Mouse (Mus musculus): ENCODE data around the gene Hnrnpr. TPM values are rescaled to one million over a fixed set of nuclear protein-coding genes. Genes with fewer than 3 reads are reported as not detected.

Gene Hnrnpr
- polyA plus RNA-seq, 1 experiment: 38.4 TPM

DNA sequence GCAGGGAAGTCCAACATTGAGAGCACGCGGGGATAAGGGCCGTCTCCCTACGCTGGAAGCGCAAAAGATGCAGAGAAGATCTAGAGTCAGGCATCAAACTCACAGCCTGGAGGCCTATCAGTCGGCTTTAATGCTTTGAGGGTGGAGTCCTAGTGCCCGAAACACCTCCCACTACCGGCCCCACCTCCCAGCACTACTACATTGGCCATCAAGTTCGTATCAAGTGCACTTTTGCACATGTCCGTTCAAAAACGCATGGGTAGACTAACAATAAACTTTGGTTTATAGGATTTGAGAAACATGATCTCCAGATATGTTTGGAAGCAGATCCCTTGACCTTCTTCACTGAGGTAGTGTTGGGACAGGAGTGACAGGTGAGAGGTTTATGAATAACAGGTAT is 962 bp upstream of the Hnrnpr start:
- Histone ChIP-seq H3K79me2 (ENCODE audit: control insufficient read depth, insufficient read depth) (peaks cover 40% of the 10 kb centered on the region), H3K79me3 (ENCODE audit: low read depth) (peaks cover 36% of the 10 kb centered on the region), H3K36me3 (ENCODE audit: control insufficient read depth, insufficient read depth) (no peaks in the 10 kb centered on the region), H3K4me3 (ENCODE audit: insufficient read depth, poor library complexity, severe bottlenecking) (peak overlapping the region; percentile 98), H3K27me3 (ENCODE audit: control insufficient read depth, insufficient read depth, insufficient read length) (no peaks in the 10 kb centered on the region), H3ac (ENCODE audit: control insufficient read depth, insufficient read length, low read depth) (no peak overlapping the region)
- TF ChIP-seq CEBPB (IDR thresholded peaks at IDR 0.05; ENCODE audit: low read depth): no peak
- no peak for TF ChIP-seq MYOG (IDR thresholded peaks at IDR 0.05; ENCODE audit: control insufficient read depth, extremely low read depth, insufficient read length)
- TF ChIP-seq MAX (IDR thresholded peaks at IDR 0.05): no peak

DNA sequence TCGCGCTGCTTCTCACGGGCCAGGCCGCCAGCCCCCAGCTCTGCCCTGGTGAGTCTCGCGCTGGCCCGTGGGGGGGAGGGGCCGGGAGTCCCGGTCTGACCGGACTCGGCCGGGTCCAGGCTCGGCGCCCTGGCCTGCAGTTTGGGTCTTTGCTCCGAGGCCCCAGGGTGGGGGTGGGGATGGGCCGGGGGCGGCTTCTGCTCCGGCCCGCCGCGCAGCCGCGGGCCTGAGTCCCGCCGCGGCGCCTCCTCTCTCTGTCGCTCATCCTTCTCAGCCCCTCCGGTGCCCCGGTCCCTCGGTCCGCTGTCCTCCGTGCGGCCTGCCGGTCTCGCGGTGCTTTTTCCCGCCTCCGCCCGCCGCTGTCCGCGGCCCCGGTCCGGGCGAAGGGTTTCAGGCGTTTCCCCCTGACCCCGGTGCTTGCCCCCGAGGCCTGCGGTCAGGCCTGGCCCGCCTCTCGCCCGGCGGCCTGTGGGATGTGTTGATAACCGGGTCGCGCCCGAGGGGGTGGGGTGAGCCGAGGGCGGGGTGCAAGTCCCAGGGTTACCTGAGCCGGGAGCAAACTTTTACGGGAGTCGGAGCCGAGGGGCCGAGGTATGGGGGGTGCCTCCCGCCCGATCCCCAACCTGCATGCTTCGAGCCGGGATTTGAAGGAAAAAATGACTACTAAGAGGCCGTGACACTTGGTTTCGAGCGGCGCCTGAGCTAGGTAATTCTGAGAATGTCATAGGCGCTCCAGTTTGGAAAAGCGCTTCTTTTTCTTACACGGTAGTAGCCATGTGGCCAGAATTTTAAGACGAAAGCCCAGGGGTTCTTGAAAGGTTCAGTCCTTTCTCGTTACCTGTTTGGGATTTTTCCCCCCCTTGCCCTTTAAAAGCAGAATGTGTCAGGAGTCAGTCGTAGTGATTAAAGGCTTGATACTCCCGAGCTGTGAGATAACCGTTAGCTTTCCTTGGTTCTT is 579 bp downstream of the Hnrnpr start:
- no peaks in the 10 kb centered on the region for H3K27me3 ChIP-seq (ENCODE audit: control insufficient read depth, insufficient read depth, insufficient read length)
- TF ChIP-seq MAX (IDR thresholded peaks at IDR 0.05): no peak
- no peak for TF ChIP-seq CTCF (IDR thresholded peaks at IDR 0.05; ENCODE audit: control insufficient read depth, insufficient read depth, insufficient read length)
- TF ChIP-seq USF1 (IDR thresholded peaks at IDR 0.05; ENCODE audit: low read depth): no peak
- TF ChIP-seq MYOD1 (IDR thresholded peaks at IDR 0.05; ENCODE audit: control insufficient read depth, insufficient read length, low read depth): no peak
- no peak for TF ChIP-seq CEBPB (IDR thresholded peaks at IDR 0.05; ENCODE audit: low read depth)
- TF ChIP-seq MYOG (IDR thresholded peaks at IDR 0.05; ENCODE audit: control insufficient read depth, extremely low read depth, insufficient read length): no peak
- TF ChIP-seq FOSL1 (IDR thresholded peaks at IDR 0.05; ENCODE audit: insufficient read depth, low read length, poor library complexity, severe bottlenecking): no peak
- peak overlapping the region; percentile 98 for H3K4me3 ChIP-seq (ENCODE audit: insufficient read depth, poor library complexity, severe bottlenecking)
- peaks cover 5% of the 10 kb centered on the region for H3K36me3 ChIP-seq (ENCODE audit: control insufficient read depth, insufficient read depth)
- H3ac ChIP-seq (ENCODE audit: control insufficient read depth, insufficient read length, low read depth): peak overlapping the region; percentile 94
- H3K79me2 ChIP-seq (ENCODE audit: control insufficient read depth, insufficient read depth): peaks cover 56% of the 10 kb centered on the region
- H3K79me3 ChIP-seq (ENCODE audit: low read depth): peaks cover 51% of the 10 kb centered on the region

DNA sequence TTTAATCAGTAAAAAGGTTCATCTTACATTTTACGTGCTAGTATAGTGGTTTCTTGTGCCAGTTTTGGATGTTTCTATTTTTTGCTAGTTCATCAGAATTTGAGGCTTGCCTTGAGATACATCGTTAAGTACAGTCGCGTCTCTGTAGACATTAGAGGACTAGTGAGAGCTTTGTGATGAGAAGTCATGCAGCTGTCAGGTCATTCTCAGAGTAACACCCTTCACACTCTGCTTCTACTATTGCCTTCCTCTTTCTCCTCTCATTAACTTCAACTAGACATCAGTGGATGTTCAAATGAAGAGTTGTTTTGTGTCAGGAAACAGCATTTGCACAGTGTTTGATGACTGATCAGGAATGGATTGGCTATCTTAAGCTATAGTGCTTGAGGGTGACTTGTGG is 1.9 kb downstream of the Hnrnpr start:
- peak overlapping the region; percentile 3 for H3ac ChIP-seq (ENCODE audit: control insufficient read depth, insufficient read length, low read depth)
- H3K36me3 ChIP-seq (ENCODE audit: control insufficient read depth, insufficient read depth): peaks cover 18% of the 10 kb centered on the region
- TF ChIP-seq CEBPB (IDR thresholded peaks at IDR 0.05; ENCODE audit: low read depth) (no peak), MAX (IDR thresholded peaks at IDR 0.05) (no peak), CTCF (IDR thresholded peaks at IDR 0.05; ENCODE audit: control insufficient read depth, insufficient read depth, insufficient read length) (no peak), MYOG (IDR thresholded peaks at IDR 0.05; ENCODE audit: control insufficient read depth, extremely low read depth, insufficient read length) (no peak), USF1 (IDR thresholded peaks at IDR 0.05; ENCODE audit: low read depth) (no peak), MYOD1 (IDR thresholded peaks at IDR 0.05; ENCODE audit: control insufficient read depth, insufficient read length, low read depth) (no peak), FOSL1 (IDR thresholded peaks at IDR 0.05; ENCODE audit: insufficient read depth, low read length, poor library complexity, severe bottlenecking) (no peak)
- H3K79me3 ChIP-seq (ENCODE audit: low read depth): peaks cover 63% of the 10 kb centered on the region
- peaks cover 69% of the 10 kb centered on the region for H3K79me2 ChIP-seq (ENCODE audit: control insufficient read depth, insufficient read depth)
- no peak overlapping the region for H3K4me3 ChIP-seq (ENCODE audit: insufficient read depth, poor library complexity, severe bottlenecking)
- H3K27me3 ChIP-seq (ENCODE audit: control insufficient read depth, insufficient read depth, insufficient read length): no peaks in the 10 kb centered on the region

DNA sequence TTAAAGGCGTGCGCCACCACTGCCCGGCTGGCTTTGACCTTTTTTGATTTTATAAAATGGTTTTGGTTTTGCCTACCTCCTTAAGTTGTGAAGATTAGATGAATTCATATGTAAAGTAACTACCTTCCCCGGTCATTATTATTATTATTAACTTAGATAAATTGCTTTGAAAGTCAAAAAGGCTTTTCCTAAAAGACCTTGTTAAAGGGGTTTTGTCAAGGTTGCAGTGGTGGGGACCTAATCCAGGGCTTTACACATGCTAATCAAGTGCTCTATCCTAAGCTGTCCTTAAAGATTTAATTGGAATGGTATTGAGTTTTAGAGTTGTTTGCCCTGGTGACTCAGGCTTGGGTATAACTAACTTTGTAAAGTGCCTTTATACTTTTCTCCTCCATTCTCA is 6.9 kb downstream of the Hnrnpr start:
- H3ac ChIP-seq (ENCODE audit: control insufficient read depth, insufficient read length, low read depth): no peak overlapping the region
- peaks cover 84% of the 10 kb centered on the region for H3K79me3 ChIP-seq (ENCODE audit: low read depth)
- TF ChIP-seq CTCF (IDR thresholded peaks at IDR 0.05; ENCODE audit: control insufficient read depth, insufficient read depth, insufficient read length): no peak
- no peak for TF ChIP-seq MYOD1 (IDR thresholded peaks at IDR 0.05; ENCODE audit: control insufficient read depth, insufficient read length, low read depth)
- no peak for TF ChIP-seq MYOG (IDR thresholded peaks at IDR 0.05; ENCODE audit: control insufficient read depth, extremely low read depth, insufficient read length)
- no peak for TF ChIP-seq MAX (IDR thresholded peaks at IDR 0.05)
- TF ChIP-seq USF1 (IDR thresholded peaks at IDR 0.05; ENCODE audit: low read depth): no peak
- TF ChIP-seq CEBPB (IDR thresholded peaks at IDR 0.05; ENCODE audit: low read depth): no peak
- TF ChIP-seq FOSL1 (IDR thresholded peaks at IDR 0.05; ENCODE audit: insufficient read depth, low read length, poor library complexity, severe bottlenecking): no peak
- peaks cover 100% of the 10 kb centered on the region for H3K79me2 ChIP-seq (ENCODE audit: control insufficient read depth, insufficient read depth)
- H3K4me3 ChIP-seq (ENCODE audit: insufficient read depth, poor library complexity, severe bottlenecking): no peak overlapping the region
- no peaks in the 10 kb centered on the region for H3K27me3 ChIP-seq (ENCODE audit: control insufficient read depth, insufficient read depth, insufficient read length)
- H3K36me3 ChIP-seq (ENCODE audit: control insufficient read depth, insufficient read depth): peaks cover 66% of the 10 kb centered on the region

DNA sequence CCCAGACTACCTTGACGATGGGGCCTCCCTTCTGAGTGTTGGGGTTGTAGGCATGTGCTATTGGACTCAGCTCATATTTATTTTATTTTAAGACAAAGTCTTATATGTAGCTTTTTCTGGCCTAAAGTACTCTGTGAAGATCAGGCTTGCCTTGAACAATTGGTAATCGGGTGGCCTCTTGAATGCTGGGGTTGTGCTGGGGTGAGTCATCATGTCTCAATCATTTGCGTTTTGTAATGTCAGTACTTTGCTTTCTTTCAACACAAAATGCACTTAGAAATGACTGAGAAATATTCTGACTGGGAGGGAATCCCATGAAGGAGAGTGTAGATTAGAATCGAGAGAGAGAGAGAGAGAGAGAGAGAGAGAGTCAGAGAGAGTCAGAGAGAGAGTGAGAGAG is 9.3 kb downstream of the Hnrnpr start:
- H3K36me3 ChIP-seq (ENCODE audit: control insufficient read depth, insufficient read depth): peaks cover 88% of the 10 kb centered on the region
- TF ChIP-seq MAX (IDR thresholded peaks at IDR 0.05): no peak
- no peak for TF ChIP-seq MYOD1 (IDR thresholded peaks at IDR 0.05; ENCODE audit: control insufficient read depth, insufficient read length, low read depth)
- no peak for TF ChIP-seq MYOG (IDR thresholded peaks at IDR 0.05; ENCODE audit: control insufficient read depth, extremely low read depth, insufficient read length)
- TF ChIP-seq CEBPB (IDR thresholded peaks at IDR 0.05; ENCODE audit: low read depth): no peak
- TF ChIP-seq USF1 (IDR thresholded peaks at IDR 0.05; ENCODE audit: low read depth): no peak
- TF ChIP-seq CTCF (IDR thresholded peaks at IDR 0.05; ENCODE audit: control insufficient read depth, insufficient read depth, insufficient read length): no peak
- TF ChIP-seq FOSL1 (IDR thresholded peaks at IDR 0.05; ENCODE audit: insufficient read depth, low read length, poor library complexity, severe bottlenecking): no peak
- H3K79me2 ChIP-seq (ENCODE audit: control insufficient read depth, insufficient read depth): peaks cover 100% of the 10 kb centered on the region
- peaks cover 83% of the 10 kb centered on the region for H3K79me3 ChIP-seq (ENCODE audit: low read depth)
- H3K4me3 ChIP-seq (ENCODE audit: insufficient read depth, poor library complexity, severe bottlenecking): no peak overlapping the region
- no peaks in the 10 kb centered on the region for H3K27me3 ChIP-seq (ENCODE audit: control insufficient read depth, insufficient read depth, insufficient read length)
- no peak overlapping the region for H3ac ChIP-seq (ENCODE audit: control insufficient read depth, insufficient read length, low read depth)

All from C2C12 (cell line).